Comparison of ENCODE assay signal across 8 mouse cellular contexts in genomic region chr7:34233909-34234609, GRCm38 (mm10). TPM values are rescaled to one million over a fixed set of nuclear protein-coding genes. Genes with fewer than 3 reads are reported as not detected.
DNase-seq lines count a peak whose midpoint lies in the region; ATAC-seq lines count a peak whose summit lies in the region.

No protein-coding gene starts in this region.

- DNase-seq in adrenal gland, adult (ENCODE audit: inconsistent age in 2 of 2, low spot score in 1 of 2) = peak; percentile 100
- peak; percentile 98 for DNase-seq in embryo, embryonic 10.5 days (ENCODE audit: low spot score)
- DNase-seq in gastrocnemius, postnatal 14 days = peak; percentile 97
- peak; percentile 99 to 100 for DNase-seq in left cerebral cortex, postnatal 10 days (ENCODE audit: extremely low spot score in 1 of 2, low spot score in 2 of 2)
- DNase-seq in right cerebral cortex, postnatal 25 days = peak; percentile 100
- DNase-seq in urinary bladder, postnatal 4 days (ENCODE audit: low spot score in 2 of 2) = peak; percentile 98

- peak; percentile 85 for ATAC-seq in inflammation-experienced regulatory T-cells, adult 6 months
- peak; percentile 88 for ATAC-seq in megakaryocyte-erythroid progenitor cell, adult 5-6 weeks (replicated peaks; ENCODE audit: low FRiP score, low TSS enrichment, poor library complexity, severe bottlenecking)

- intact Hi-C loops in gastrocnemius, postnatal 14 days (cut with DNase I; ENCODE audit: low total_unique reads) = no loop called here
- intact Hi-C loops in left cerebral cortex, postnatal 10 days (cut with DNase I) = no loop called here

RNA-seq across cellular contexts. Expression of gene Gpi1, which starts 3.9 kb away (rescaled TPM):
- 1,000 to 10,000 TPM; 1,010 to 1,102 TPM for total RNA-seq in gastrocnemius, postnatal 14 days (2021)
- 100 to 1,000 TPM; 350 to 461 (median 355) TPM for polyA plus RNA-seq in inflammation-experienced regulatory T-cells, adult 6 months (2017; shearing (Covaris generic))
- 100 to 1,000 TPM; 577 to 619 TPM for total RNA-seq in left cerebral cortex, postnatal 10 days (2021)
- total RNA-seq in megakaryocyte-erythroid progenitor cell, adult 5-6 weeks (2014; fragmentation: Nextera tagmentation) = 178 and 238 TPM in 2 replicates
- total RNA-seq in megakaryocyte-erythroid progenitor cell, adult 5-6 weeks (2017) = 139 and 227 TPM in 2 replicates

RNA-seq across cellular contexts. Expression of gene Gm6096, which starts 16.8 kb away (rescaled TPM):
- total RNA-seq in gastrocnemius, postnatal 14 days (2021) = not detected
- not detected for polyA plus RNA-seq in inflammation-experienced regulatory T-cells, adult 6 months (2017; shearing (Covaris generic))
- total RNA-seq in left cerebral cortex, postnatal 10 days (2021) = not detected
- total RNA-seq in megakaryocyte-erythroid progenitor cell, adult 5-6 weeks (2014; fragmentation: Nextera tagmentation) = not detected in 2 replicates
- total RNA-seq in megakaryocyte-erythroid progenitor cell, adult 5-6 weeks (2017) = not detected in 2 replicates

RNA-seq across cellular contexts. Expression of gene Pdcd2l, which starts 37.6 kb away (rescaled TPM):
- total RNA-seq in gastrocnemius, postnatal 14 days (2021) = 10 to 100 TPM; 17.1 to 17.6 TPM
- polyA plus RNA-seq in inflammation-experienced regulatory T-cells, adult 6 months (2017; shearing (Covaris generic)) = 10 to 100 TPM; 26.1 to 31.0 (median 28.5) TPM
- total RNA-seq in left cerebral cortex, postnatal 10 days (2021) = 10 to 100 TPM; 24.9 to 28.9 TPM
- 15.2 and 18.2 TPM in 2 replicates for total RNA-seq in megakaryocyte-erythroid progenitor cell, adult 5-6 weeks (2014; fragmentation: Nextera tagmentation)
- 27.4 and 39.7 TPM in 2 replicates for total RNA-seq in megakaryocyte-erythroid progenitor cell, adult 5-6 weeks (2017)

Comparison
In these comparisons a context has a peak if more than half of its experiments do, and no peak if none do; other contexts are left out.
1. Peak in every context shown above with its lines: DNase-seq and ATAC-seq.